Mouse (Mus musculus) hindbrain, embryonic 10.5 days (tissue): Measurements from ENCODE around the gene Msl1. TPM values are rescaled to one million over a fixed set of nuclear protein-coding genes. Genes with fewer than 3 reads are reported as not detected.
A peak's percentile ranks its signal among the peaks of the same experiment; 100 is the strongest.

Experiments used
- DNase-seq: peaks from one replicate; pipeline ENCODE4 v3.0.0-alpha.2; 2017; ENCODE audit warnings: low spot score
- H3K27ac ChIP-seq: fragments of 300-500 bp; sonication (generic); 2 replicates; pipeline ENCODE4 v1.5.1; 2016; ENCODE audit warnings: mild to moderate bottlenecking, moderate library complexity
- H3K27me3 ChIP-seq: fragments of 300-500 bp; sonication (generic); 2 replicates; pipeline ENCODE4 v1.6.1; 2016; ENCODE audit warnings: mild to moderate bottlenecking; ENCODE audit not compliant: poor library complexity, insufficient read depth, severe bottlenecking
- H3K36me3 ChIP-seq: fragments of 300-500 bp; sonication (generic); 2 replicates; pipeline ENCODE4 v1.6.1; 2016; ENCODE audit warnings: mild to moderate bottlenecking, moderate library complexity
- H3K4me1 ChIP-seq: fragments of 300-500 bp; sonication (generic); replicated peaks from 2 replicates; pipeline ENCODE4 v1.6.1; 2016; ENCODE audit warnings: mild to moderate bottlenecking
- H3K4me3 ChIP-seq: fragments of 300-500 bp; sonication (generic); 2 replicates; pipeline ENCODE4 v1.5.1; 2016; ENCODE audit warnings: mild to moderate bottlenecking, moderate library complexity
- H3K9me3 ChIP-seq: fragments of 300-500 bp; sonication (generic); 2 replicates; pipeline ENCODE4 v1.6.1; 2016; ENCODE audit warnings: mild to moderate bottlenecking, moderate library complexity
- WGBS: fragments of 180-500 bp; shearing (Covaris S2); methylation state at CpG from one replicate; pipeline ENCODE4 v1.1.7; 2016; 5-methylcytosine and 5-hydroxymethylcytosine counted together
- polyA plus RNA-seq: library from polyadenylated mRNA; unstranded; fragments of >200 nt; fragmentation: Nextera tagmentation; extraction: Ambion mirVana; gene quantifications from 2 replicates; pipeline ENCODE4 v1.2.1, GENCODE M21; 2016

Msl1 gene
- polyA plus RNA-seq, 1 experiment from 2014 or later = 25.2 TPM

DNA sequence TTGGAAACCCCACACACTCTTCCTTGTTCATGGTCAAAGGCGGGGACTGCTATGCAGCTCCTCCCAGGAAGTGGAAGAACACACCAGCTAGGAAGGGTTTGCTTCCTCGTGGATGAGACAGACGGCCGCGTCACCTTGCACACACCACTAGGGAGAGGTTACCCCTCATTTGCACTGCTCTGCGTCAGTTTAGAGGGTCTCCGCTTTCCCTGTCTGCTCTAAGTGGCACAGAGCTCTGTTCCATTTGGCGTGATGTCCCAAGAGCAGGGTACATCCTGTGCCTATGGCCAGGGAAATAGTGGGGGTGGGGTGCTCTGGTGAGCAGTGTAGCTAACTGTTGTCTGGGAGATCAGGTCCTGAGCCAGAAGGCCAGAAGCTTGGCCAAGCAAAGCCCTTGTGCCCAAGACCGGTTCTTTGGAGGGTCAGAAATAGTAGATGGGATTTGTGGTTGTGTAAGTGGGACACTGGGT is 41.1 kb upstream of the Msl1 start:
- Histone ChIP-seq H3K4me3 (no peak overlapping the region), H3K36me3 (peaks cover 33% of the 10 kb centered on the region), H3K27me3 (no peaks in the 10 kb centered on the region), H3K9me3 (no peaks in the 10 kb centered on the region), H3K27ac (peak overlapping the region; percentile 65), H3K4me1 (peaks cover 59% of the 10 kb centered on the region)
- DNase-seq = no peak
- 72% methylated on average over 9 of the region's 9 CpGs for WGBS

DNA sequence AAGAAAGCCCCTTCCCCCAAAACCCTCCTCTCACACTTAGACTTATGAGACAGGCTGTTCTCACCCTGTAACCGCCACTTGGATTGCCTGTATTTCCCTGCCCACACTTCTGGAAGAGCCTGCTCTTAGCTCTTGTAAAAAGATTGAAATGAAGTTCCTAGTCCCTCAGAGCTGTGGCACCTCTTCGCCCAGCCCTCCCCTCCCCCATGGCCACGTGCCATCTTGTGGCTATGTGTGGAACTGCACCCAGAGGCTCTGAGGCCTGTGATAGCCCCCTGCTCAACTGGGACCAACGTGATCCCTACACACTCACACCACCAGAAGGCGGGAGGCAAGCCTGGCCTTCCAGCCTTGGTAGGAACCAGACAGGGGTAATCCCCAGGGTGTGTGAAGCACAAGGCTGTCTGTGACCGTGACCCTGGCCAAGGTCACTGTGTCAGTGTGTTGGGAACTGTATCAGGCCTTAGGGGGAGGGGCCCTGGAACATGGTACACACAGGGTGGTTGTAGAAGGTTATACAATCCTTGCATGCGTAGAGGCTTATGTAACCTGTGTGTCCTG is 40.6 kb upstream of the Msl1 start:
- H3K4me1 ChIP-seq = peaks cover 54% of the 10 kb centered on the region
- H3K27ac ChIP-seq = peak overlapping the region; percentile 65
- peaks cover 33% of the 10 kb centered on the region for H3K36me3 ChIP-seq
- H3K9me3 ChIP-seq = no peaks in the 10 kb centered on the region
- H3K27me3 ChIP-seq = no peaks in the 10 kb centered on the region
- no peak overlapping the region for H3K4me3 ChIP-seq
- WGBS = 25% methylated on average over 7 of the region's 7 CpGs
- peak; percentile 86 for DNase-seq

DNA sequence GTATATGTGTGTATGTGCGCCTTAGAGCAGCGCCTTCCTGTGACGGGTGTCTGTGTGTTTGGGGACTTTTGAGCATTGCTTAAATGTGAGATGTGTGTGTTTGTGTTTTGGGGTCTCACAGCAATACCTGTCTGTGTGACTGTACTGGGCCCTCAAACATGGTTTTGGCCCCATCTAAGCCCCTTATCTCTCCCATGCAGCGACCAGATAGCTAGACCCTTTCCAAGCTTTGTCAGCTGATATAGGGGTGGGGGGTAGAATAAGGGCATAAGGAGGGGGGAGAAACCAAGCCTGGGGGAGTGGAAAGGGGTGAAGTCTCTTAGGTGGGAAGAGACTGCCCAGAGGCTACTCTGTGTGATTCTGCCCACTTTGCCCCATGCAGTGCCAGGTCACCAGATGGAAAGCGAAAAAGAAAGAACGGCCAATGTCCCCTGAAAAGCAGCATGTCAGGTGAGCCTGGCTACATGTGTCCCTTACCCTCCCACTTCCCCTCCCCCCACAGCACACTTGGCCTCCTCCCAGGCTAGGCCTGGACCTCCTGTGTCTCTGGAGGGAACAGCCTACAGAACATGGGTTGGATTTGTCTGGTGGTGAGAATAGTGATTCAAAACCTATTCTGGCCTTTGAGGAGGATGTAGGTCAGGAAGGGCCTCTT is 39.5 kb upstream of the Msl1 start:
- Histone ChIP-seq H3K27ac (no peak overlapping the region), H3K9me3 (no peaks in the 10 kb centered on the region), H3K36me3 (peaks cover 42% of the 10 kb centered on the region), H3K27me3 (no peaks in the 10 kb centered on the region), H3K4me1 (peaks cover 42% of the 10 kb centered on the region), H3K4me3 (no peak overlapping the region)
- 96% methylated on average over 6 of the region's 6 CpGs for WGBS
- no peak for DNase-seq

DNA sequence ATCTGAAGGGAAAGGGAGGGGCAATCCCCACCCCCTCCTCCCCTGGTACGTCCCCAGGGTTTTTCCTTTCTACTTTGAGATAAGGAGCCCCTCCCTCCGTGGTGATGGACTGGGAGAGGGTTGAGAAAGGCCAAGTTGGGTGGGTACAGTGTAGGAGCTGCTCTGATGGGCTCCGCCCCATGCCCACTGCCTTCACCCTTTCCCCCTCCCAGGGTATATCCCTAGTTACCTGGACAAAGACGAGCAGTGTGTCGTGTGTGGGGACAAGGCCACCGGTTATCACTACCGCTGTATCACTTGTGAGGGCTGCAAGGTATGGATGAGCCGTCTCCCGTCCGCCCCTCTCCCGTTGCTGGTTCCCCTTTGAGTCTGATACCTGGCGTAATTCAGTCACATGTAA is 38.6 kb upstream of the Msl1 start:
- H3K36me3 ChIP-seq = peaks cover 50% of the 10 kb centered on the region
- no peak overlapping the region for H3K4me3 ChIP-seq
- peaks cover 34% of the 10 kb centered on the region for H3K4me1 ChIP-seq
- WGBS = 83% methylated on average over 12 of the region's 12 CpGs
- no peak for DNase-seq
- H3K27ac ChIP-seq = no peak overlapping the region
- no peaks in the 10 kb centered on the region for H3K27me3 ChIP-seq
- H3K9me3 ChIP-seq = no peaks in the 10 kb centered on the region

DNA sequence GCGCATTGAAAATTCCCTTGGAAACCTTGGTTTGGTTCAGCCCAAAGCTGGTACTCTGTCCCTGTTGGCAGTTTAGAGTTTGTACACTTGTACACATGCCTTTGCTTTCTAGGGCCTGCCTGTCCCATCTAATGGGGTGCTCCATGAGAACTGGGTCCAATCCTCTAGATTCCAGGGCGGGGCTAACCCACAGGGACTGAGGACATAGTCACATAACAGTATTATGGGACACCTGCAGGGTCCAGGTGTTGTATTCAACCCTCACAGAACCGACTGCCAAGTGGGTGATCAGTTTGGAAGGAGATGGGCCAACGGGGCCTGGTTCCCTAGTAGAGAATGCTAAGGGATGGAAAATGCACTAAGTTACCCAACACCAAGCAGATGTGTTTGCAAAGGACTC is 33.4 kb upstream of the Msl1 start:
- 92% methylated on average over 4 of the region's 4 CpGs for WGBS
- H3K9me3 ChIP-seq = no peaks in the 10 kb centered on the region
- no peak for DNase-seq
- peaks cover 81% of the 10 kb centered on the region for H3K36me3 ChIP-seq
- no peak overlapping the region for H3K4me3 ChIP-seq
- H3K27me3 ChIP-seq = no peaks in the 10 kb centered on the region
- peaks cover 27% of the 10 kb centered on the region for H3K4me1 ChIP-seq
- H3K27ac ChIP-seq = no peak overlapping the region

GRCm38 (mm10) chr11:98762756-98763501 is 32.4 kb upstream of the Msl1 start:
- 70% methylated on average over 17 of the region's 17 CpGs for WGBS
- Histone ChIP-seq H3K27me3 (no peaks in the 10 kb centered on the region), H3K36me3 (peaks cover 72% of the 10 kb centered on the region), H3K27ac (peak overlapping the region; percentile 41; the same call in 1 of the 2 replicates), H3K4me3 (no peak overlapping the region), H3K4me1 (peaks cover 37% of the 10 kb centered on the region), H3K9me3 (no peaks in the 10 kb centered on the region)
- peak; percentile 47 for DNase-seq

DNA sequence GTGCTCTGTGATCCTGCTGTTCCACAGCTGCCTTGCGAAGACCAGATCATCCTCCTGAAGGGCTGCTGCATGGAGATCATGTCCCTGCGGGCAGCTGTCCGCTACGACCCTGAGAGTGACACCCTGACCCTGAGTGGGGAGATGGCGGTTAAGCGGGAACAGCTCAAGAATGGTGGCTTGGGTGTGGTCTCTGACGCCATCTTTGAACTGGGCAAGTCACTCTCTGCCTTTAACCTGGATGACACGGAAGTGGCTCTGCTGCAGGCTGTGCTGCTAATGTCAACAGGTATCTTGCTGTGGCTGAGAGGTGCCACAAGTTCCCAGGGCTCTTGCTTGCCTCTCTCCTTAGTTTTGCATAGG is 31.8 kb upstream of the Msl1 start:
- DNase-seq = no peak
- Histone ChIP-seq H3K27ac (peak overlapping the region; percentile 41; the same call in 1 of the 2 replicates), H3K4me3 (no peak overlapping the region), H3K36me3 (peaks cover 71% of the 10 kb centered on the region), H3K9me3 (no peaks in the 10 kb centered on the region), H3K4me1 (peaks cover 42% of the 10 kb centered on the region), H3K27me3 (no peaks in the 10 kb centered on the region)
- WGBS = 87% methylated on average over 8 of the region's 8 CpGs

GRCm38 (mm10) chr11:98764091-98764490 is 31.2 kb upstream of the Msl1 start:
- no peak overlapping the region for H3K27ac ChIP-seq
- WGBS = 83% methylated on average over 18 of the region's 18 CpGs
- no peaks in the 10 kb centered on the region for H3K27me3 ChIP-seq
- peaks cover 48% of the 10 kb centered on the region for H3K4me1 ChIP-seq
- no peak for DNase-seq
- peaks cover 75% of the 10 kb centered on the region for H3K36me3 ChIP-seq
- no peak overlapping the region for H3K4me3 ChIP-seq
- no peaks in the 10 kb centered on the region for H3K9me3 ChIP-seq

GRCm38 (mm10) chr11:98764746-98765145 is 30.6 kb upstream of the Msl1 start:
- Histone ChIP-seq H3K27me3 (no peaks in the 10 kb centered on the region), H3K4me1 (peaks cover 51% of the 10 kb centered on the region), H3K36me3 (peaks cover 80% of the 10 kb centered on the region), H3K27ac (no peak overlapping the region), H3K9me3 (no peaks in the 10 kb centered on the region), H3K4me3 (no peak overlapping the region)
- DNase-seq = no peak

GRCm38 (mm10) chr11:98765421-98766309 is 29.7 kb upstream of the Msl1 start:
- Histone ChIP-seq H3K27me3 (no peaks in the 10 kb centered on the region), H3K9me3 (no peaks in the 10 kb centered on the region), H3K36me3 (peaks cover 82% of the 10 kb centered on the region), H3K27ac (peak overlapping the region; percentile 84), H3K4me3 (no peak overlapping the region; the same call in 1 of the 2 replicates), H3K4me1 (peaks cover 51% of the 10 kb centered on the region)
- WGBS = 48% methylated on average over 8 of the region's 9 CpGs
- no peak for DNase-seq

DNA sequence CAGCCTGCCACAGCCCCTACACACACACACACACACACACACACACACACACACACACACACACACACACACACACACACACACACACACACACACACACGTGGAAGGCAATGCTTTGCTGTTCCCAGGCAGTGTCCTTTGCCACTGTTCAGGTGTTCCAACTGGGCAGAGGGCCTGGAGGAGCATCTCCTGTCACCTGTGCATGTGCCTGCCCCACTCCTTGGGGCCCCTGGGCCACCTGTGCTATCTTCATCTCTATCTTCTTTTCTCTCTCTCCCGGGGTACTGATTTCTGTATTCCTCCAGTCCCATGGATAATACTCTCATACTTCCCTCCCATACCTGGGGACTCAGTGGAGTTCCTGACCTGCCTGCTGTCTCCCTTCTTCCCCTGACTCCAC is 29.0 kb upstream of the Msl1 start:
- Histone ChIP-seq H3K27ac (peak overlapping the region; percentile 84), H3K4me3 (0 out of 2 replicates have a peak overlapping the region, but pooled peaks have one; percentile 43), H3K36me3 (peaks cover 77% of the 10 kb centered on the region), H3K4me1 (peaks cover 51% of the 10 kb centered on the region), H3K9me3 (no peaks in the 10 kb centered on the region), H3K27me3 (no peaks in the 10 kb centered on the region)
- 50% methylated on average over 2 of the region's 2 CpGs for WGBS
- no peak for DNase-seq

DNA sequence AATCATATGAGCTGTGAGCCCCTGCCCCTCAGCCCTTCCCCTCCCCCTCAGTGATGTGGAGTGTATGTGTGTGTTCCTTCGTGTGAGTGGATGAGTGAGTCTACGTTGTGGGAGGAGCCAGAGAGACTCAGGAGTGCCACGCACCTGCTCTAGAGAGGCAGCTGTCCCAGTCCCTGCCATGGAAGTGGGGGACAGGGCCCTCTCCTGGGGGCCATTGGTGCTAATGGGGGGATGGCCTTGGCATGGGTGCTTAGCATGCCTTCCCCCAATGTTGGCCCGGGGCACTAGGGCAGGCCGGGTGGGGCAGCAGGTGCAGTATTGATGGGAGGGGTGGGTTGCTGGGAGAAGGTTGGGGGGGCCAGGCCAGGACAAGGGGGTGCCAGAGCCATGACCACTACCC is 28.5 kb upstream of the Msl1 start:
- 63% methylated on average over 5 of the region's 5 CpGs for WGBS

More for the DNA sequence above, 28.5 kb upstream of the Msl1 start:
- H3K27me3 ChIP-seq = no peaks in the 10 kb centered on the region
- no peaks in the 10 kb centered on the region for H3K9me3 ChIP-seq
- DNase-seq = no peak
- H3K4me3 ChIP-seq = peak overlapping the region; percentile 43; the same call in 1 of the 2 replicates
- peaks cover 77% of the 10 kb centered on the region for H3K36me3 ChIP-seq
- peaks cover 53% of the 10 kb centered on the region for H3K4me1 ChIP-seq
- H3K27ac ChIP-seq = peak overlapping the region; percentile 84
